Mouse (Mus musculus): Measurements from ENCODE around the gene Runx1.

Runx1 gene

DNA sequence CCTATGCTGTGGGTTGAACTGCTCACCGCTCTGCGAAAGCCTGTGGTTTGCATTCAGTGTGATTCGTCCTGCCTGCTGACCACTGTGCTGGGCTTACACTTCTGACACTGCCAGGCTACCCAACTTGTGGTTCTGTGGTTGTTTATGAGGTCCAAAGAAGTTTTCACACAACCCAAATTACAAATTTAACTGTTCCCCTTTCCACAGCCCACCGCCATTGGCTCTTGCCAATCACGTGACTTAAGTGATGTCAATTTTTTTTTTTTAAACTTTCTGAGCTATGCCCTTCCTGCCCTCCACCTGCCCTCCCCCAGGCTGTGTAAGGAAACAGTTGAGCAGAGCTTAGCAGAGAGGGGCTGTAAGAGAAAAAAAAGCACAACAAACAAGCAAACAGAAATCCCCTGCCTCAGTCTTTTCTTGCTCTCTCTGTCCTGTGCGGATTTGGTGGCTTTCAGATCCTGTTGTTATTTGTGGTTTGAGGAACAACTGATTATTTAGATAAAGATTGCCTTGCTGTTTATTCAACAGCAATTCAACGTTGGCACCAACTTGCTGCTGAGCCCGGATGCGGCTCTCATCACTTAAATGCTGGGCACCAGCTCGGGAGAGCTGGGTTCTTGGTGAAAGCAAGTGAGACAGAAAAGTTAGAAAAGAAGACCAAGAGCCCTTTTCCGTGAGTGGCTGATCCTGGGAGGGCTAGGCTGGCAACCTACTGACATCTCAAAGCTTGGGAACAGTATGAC lies at the start of gene Runx1:
Runx1 (minus strand) TSS at position 242 of the 743 bp plus-strand sequence.
- DNase-seq (ENCODE audit: low spot score), result no peak

- DNase-seq (ENCODE audit: low spot score), result no peak
Observed at GRCm38 (mm10) chr16:92874015-92874414, 48.1 kb upstream of the Runx1 start.

DNA sequence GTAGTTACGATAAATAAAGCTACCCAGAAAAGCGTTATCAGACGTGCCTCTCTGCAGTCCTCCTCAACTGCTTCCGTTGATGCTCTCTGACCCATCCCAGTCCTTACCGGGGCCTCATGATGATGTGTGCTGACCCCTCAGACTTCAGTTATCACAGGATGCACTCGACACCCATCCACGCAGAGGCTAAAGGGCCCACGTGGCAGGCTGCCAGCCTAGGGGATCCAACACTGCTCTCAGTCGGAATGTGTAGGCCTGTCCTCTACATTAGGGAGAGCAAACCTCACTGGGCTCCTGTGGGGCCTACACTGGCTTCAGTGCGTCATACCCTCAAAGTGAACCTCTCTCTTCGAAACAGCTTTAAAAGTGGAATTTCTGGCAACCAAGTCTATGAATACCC lies 45.8 kb upstream of the Runx1 start:
- DNase-seq (ENCODE audit: low spot score), result no peak

DNA sequence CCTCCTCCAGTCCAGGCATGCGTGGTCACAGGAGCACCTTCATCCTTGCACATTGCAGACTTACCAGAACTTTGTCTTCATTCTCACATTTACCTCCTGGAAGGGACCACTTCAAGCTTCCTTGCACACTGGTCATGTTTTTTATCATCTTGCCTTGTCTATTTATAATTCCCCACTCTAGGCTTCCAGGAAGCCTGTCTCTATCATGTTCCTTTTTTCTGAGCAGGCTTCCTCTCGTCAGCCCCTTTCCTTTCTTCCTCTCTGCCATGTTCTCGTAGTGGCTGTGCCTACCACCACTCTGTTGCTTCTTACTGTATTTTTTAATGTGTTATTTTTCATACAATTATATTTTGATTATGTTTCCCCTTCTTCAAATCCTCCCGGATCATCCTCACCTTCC lies 42.6 kb upstream of the Runx1 start:
- no peak for DNase-seq (ENCODE audit: low spot score)

DNA sequence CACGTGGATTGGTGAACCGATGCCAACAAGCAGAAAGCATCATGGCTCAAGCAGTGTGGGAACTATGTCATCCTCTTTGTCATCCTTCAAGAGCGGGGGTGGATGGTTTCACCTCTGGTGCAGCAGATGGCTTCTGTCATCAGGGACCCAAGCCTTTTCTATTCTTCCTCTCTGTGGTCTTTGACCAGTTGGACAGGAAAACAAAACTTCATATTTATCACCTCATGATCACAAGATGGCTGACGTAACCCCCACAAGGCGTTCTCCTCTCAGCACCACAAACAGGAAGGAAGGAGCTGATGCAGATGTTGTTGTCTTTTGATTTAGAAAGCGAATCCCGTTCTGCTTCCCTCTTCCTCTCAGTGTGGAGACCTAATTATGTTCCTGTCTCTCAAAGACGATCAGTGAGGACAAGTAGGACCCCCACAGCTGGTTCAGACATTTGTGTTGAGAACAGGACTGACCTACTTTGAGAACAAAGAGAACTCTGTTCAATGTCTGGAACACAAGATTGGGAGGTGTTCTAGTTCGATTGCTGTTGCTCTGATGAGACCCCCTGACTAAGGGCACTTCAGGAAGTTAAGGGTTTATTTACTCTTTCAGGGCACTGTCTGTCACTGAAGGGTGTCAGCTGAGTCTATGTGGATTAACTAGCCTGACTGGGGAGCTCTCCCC lies 41.4 kb upstream of the Runx1 start:
- DNase-seq (ENCODE audit: low spot score), result no peak

- no peak for DNase-seq (ENCODE audit: low spot score)
Observed at GRCm38 (mm10) chr16:92865314-92865713, 39.4 kb upstream of the Runx1 start.

DNA sequence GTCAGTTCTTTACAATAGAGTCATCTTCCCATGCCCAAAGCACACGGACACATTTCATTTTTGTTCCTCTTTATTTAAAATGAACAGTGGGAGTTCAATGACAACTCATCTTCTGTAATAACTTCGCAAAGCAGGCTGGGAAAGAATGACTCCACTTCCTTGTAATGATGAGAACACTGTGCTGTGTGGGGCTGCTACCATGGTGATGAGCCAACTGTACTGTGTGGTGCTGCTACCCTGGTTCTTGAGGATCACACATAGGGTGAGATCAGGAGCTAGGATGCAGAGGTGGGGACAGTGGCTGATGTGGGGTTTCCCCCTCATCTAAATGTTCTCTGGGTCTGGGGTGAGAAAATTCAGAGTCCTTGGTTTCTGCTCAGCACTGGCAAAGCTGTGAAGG lies 38.2 kb upstream of the Runx1 start:
- DNase-seq (ENCODE audit: low spot score), result no peak

GRCm38 (mm10) chr16:92863179-92863578 lies 37.2 kb upstream of the Runx1 start:
- no peak for DNase-seq (ENCODE audit: low spot score)

- DNase-seq (ENCODE audit: low spot score), result no peak
Observed at GRCm38 (mm10) chr16:92862430-92862829, 36.5 kb upstream of the Runx1 start.

DNA sequence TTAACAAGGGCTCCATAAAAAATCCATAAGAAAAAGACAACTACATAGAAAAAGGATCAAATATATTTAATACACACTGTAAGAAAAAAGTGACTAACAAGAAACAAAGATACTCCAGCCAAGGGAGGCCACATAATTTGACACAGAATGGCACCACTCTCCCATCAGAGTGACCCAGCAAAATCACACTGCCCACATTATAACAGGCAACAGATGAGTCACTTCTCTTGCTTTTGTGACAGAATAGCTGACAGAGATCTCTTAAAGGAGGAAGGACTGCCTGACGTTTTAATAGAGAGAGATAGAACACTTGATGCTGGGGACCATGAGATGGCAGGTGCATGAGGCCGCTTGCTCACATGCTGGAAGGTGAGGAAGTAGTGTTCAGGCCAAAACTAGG lies 35.6 kb upstream of the Runx1 start:
- DNase-seq (ENCODE audit: low spot score), result no peak

- no peak for DNase-seq (ENCODE audit: low spot score)
Observed at GRCm38 (mm10) chr16:92860649-92861048, 34.7 kb upstream of the Runx1 start.

GRCm38 (mm10) chr16:92856779-92857178 lies 30.8 kb upstream of the Runx1 start:
- no peak for DNase-seq (ENCODE audit: low spot score)

GRCm38 (mm10) chr16:92852276-92852675 lies 26.3 kb upstream of the Runx1 start:
- no peak for DNase-seq (ENCODE audit: low spot score)

DNA sequence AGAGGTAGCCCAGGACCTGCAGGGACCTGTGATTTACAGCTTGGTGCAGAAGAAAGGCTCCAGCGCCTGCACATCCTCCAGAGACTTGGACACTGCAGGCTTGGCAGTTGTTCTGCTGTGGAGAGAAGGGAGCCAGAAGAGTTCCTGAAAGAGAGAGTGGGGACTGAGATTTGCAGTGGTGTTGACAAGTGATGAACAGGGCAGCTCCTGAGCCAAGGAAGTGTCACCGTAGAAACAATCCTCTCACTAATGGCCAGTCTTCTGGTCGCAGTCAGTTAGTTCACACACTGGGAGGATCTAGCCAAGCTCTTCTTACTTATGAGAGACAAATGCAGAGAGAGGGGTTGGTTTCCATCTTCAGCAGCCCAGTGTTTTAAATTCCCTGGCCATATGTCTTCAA lies 24.5 kb upstream of the Runx1 start:
- DNase-seq (ENCODE audit: low spot score), result no peak

GRCm38 (mm10) chr16:92847762-92848300 lies 21.9 kb upstream of the Runx1 start:
- no peak for DNase-seq (ENCODE audit: low spot score)

DNA sequence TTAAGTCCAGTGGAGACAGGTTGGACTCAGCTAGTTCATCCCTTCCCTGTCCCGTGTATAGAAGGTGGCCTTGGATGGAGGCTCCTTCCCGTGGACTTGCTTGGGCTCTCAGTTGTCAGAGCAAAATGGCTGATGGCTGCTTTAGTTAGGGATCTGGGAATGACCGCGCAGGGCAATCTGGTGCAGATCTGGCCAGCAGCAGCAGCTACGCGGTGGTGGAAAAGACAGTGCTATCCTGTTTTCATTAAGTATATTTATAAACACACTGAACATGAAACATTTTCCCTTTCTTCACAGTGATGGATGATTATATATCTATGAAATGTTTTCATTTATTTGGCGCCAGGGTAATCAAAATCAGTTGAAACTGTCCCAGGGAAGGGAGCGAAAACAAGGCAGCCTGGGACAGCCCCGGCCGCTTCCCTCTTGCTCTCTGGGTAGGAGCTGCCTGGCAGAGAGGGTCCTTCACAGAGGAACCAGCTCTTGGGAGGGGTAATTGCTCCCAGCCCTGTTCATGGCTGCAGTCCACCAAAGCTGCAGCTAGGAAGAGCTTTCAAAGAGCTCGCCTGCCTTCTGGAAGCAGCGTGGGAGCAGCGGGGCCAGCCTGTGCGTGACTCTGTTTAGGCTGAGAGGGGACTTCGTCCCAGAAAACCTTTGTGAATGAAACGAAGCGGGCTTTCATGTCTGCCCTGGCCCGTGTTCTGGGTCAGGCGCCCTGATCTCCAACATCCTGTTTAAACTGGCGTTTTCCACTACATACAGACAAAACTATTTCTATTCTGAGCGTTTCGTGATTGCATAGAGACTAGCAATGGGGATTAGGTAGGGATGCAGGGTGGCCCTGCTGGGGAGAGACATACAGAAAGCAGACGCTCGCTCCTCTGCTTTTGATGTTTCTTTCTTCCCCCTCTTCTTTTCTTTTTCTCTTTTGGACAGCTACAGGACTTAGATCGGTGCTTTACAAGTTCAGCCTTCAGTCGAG lies 19.6 kb upstream of the Runx1 start:
- DNase-seq (ENCODE audit: low spot score), result peak; percentile 42

DNA sequence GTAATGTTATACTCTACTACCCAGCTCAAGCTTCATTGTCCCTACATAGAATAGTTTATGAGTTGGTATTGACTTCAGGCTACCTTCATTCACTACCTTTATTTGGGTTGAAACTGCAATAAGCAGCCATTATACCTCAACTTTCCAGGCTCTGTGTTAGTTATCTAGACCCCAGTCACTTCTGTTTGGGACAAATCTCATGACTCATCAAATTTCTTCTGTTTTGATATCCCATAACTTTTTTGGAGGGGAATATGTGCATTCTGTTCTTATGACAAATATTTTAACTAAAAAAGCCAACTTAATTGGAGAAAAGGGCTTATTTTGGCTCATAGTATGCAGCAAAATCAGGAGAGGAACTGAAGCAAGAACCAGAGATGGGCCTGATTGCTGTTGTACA lies 12.8 kb upstream of the Runx1 start:
- DNase-seq (ENCODE audit: low spot score), result no peak

DNA sequence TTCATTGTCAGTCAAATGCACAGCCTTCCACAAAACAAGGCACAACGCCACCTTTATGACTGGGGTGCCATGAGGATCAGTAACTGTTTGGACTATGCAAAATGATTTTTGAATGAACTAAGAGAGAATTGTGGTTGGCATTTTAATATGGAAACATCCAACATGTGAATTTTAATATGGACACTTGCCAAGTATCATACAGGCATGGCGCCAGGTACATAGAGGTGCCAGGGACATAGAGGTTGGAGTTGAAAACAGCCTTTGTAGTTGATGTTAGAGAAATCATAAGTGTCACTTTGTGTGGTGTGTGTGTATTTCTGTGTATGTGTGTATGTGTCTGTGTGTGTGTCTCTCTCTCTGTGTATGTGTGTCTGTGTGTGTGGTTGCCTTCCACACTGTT lies 5.4 kb upstream of the Runx1 start:
- no peak for DNase-seq (ENCODE audit: low spot score)

DNA sequence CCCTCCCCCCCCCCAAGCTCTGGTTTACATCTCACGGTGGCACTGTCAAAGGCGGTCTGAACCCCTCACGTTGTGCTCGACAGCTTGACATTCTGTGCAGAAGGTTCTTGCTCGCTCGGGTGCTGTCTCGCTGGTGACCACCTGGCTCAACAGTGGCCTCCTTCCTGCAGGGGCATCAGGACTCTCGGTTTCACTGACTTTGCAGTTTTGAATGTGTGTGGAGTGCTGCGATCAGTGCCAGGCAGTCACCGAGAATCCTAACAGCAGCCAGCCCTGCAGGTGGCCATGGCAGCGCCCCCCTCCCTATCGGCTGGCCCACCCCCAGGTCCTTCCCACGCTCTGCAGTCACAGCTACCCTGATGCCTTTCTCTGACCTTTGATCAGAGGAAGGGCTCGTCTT lies 4.5 kb upstream of the Runx1 start:
- DNase-seq (ENCODE audit: low spot score), result no peak

GRCm38 (mm10) chr16:92828308-92828862 lies 2.4 kb upstream of the Runx1 start:
- DNase-seq (ENCODE audit: low spot score), result no peak

- DNase-seq (ENCODE audit: low spot score), result peak; percentile 9
Observed at GRCm38 (mm10) chr16:92827663-92828307, 1.8 kb upstream of the Runx1 start.

Measured in ovary, adult 18-20 months (tissue).